Mouse (Mus musculus) megakaryocyte, adult 5-6 weeks (primary cell): ENCODE data around the gene Actn2. TPM values are rescaled to one million over a fixed set of nuclear protein-coding genes. Genes with fewer than 3 reads are reported as not detected.

ENCODE experiments used
- ATAC-seq: 2 replicates; pipeline ENCODE4 v1.8.0; 2016; ENCODE audit warnings: mild to moderate bottlenecking, inconsistent platforms; ENCODE audit not compliant: poor library complexity, severe bottlenecking
- total RNA-seq, 2 experiments: library from RNA; stranded (forward) in 1 of 2; stranded (reverse) in 1 of 2; fragments of 153-499, 151-499 nt in 1 of 2; fragments of 221-1000, 200-1000 nt in 1 of 2; gene quantifications; 2 replicates each; pipeline versions ENCODE4 v1.2.3 to v1.2.4; 2015 to 2017

The Actn2 gene
- total RNA-seq (2015) (0.78 TPM in 1 of 2 replicates, not detected in the other), total RNA-seq (2017) (0.11 TPM in 1 of 2 replicates, not detected in the other)

DNA sequence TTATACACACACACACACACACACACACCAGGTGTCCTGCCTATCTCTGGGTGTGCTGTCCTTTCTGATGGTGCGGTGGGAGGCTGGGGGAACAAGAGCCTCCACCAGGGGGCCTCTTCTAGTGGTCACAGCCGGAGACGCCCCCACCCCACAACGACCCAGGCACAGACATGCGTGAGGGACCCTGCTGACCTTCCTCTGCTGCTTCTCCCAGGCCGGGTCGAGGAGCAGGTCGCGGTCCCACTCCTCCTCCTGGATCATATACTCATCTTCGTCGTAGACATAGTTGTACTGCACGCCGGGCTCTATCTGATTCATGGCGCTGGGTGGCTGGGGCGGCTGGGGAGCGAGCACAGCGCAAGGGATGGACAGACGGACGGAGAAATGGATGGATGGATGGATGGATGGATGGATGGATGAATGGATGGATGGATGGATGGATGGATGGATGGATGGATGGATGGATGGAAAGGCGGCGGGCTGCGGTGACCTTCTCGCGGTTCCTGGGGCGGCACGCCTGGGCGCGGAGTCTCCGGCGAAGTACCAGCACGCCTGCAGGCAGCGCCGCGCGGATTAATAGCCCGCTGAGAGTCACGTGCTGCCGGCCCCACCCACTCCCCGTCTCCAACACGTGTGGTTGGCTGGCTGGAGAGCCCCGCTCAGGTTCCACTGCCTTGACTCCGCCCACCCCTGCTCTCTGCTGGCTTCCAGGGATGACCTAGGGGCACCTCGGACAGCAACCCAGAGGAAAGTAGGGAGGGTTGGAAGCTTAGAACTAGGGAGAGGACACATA lies at the start of gene Actn2:
TSS of gene Actn2 (minus strand) at position 578 of the 793 bp plus-strand sequence.
- peak; percentile 92 for ATAC-seq

- 0 out of 2 replicates have a peak, but pooled peaks have one; percentile 59 for ATAC-seq
These were observed 45.7 kb upstream of the Actn2 start for GRCm38 (mm10) chr13:12386286-12386685.

- no peak for ATAC-seq
These were observed 44.2 kb upstream of the Actn2 start for GRCm38 (mm10) chr13:12384796-12385195.

GRCm38 (mm10) chr13:12376778-12377177 lies 36.2 kb upstream of the Actn2 start:
- no peak for ATAC-seq

DNA sequence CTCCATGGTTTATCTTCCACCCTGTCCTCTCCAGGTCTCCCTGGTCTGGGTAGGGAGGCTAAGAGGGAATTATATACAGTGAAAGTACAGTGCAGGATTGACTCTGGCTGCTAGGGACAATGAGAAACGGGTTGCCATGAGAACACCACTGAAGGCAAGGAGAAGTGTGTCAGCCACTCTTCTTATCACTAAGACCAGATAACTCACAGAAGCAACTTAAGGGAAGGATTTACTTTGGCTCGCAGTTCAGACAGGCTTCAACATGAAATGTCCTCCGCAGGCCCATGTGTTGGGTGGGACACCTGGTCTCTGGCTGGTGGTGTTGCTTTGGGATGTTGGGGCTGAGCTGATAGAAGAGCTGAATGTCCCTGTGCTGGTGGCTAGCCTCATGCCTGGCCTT lies 32.2 kb upstream of the Actn2 start:
- ATAC-seq = no peak

DNA sequence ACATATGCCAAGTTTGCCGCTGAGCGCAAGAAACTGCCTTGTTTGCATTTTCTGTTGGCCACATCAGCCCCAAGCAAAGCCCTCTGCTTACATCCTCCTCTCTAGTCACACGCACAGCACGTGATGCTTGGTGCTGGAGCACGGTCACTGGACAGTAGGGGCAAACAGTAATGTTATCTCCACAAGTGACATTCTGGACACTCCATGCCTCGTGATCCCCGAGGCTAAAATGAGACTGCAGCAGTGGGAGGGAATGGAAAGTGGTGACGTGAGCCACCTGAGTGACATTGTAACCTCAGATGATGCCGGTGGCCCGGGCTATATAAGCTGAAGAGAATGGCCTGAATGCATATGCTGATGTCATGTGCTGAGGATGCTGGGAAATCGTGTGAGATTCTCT lies 29.4 kb upstream of the Actn2 start:
- no peak for ATAC-seq

- no peak for ATAC-seq
These were observed 28.6 kb upstream of the Actn2 start for GRCm38 (mm10) chr13:12369041-12369621.

DNA sequence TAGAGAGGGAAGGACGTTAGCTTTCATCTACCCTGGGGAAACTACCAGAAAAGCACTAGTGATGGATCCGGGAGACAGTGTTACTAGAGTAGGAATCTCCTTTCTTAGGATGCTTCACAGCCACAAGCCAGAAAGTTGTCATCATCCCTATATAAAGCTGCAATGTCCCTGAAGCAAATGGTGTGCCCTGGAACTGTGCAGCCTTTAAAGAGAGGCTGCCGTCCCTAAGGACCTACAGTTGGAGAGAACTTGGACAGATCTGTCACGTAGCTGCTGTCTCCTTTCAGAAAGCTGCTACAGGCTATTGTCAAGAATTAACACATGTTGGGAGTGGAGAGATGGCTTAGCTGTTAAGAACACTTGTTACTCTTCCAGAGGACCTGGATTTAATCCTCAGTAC lies 20.9 kb upstream of the Actn2 start:
- no peak for ATAC-seq

- ATAC-seq = no peak
These were observed 17.0 kb upstream of the Actn2 start for GRCm38 (mm10) chr13:12357554-12357953.

GRCm38 (mm10) chr13:12356184-12356583 lies 15.6 kb upstream of the Actn2 start:
- no peak for ATAC-seq

- no peak for ATAC-seq
These were observed 8.8 kb upstream of the Actn2 start for GRCm38 (mm10) chr13:12349197-12349824.

DNA sequence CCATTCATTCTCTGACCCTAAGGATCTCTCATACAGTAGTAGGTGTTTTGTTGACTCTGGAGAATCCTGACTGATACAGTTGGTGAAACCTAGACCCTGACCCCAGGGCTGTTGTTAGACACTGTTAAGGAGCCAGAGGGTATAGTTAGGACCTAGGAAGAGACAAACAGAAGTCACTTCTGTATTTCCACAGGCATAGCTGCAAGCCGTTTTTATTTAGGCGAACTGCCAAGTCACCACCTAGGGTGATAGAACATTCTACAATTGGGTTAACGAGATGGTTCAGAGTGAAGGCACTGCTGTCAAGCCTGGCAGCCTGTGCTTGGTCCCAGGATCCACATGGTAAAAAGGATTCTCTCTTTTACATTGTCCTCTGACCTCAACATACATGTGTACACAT lies 6.3 kb upstream of the Actn2 start:
- ATAC-seq = no peak

DNA sequence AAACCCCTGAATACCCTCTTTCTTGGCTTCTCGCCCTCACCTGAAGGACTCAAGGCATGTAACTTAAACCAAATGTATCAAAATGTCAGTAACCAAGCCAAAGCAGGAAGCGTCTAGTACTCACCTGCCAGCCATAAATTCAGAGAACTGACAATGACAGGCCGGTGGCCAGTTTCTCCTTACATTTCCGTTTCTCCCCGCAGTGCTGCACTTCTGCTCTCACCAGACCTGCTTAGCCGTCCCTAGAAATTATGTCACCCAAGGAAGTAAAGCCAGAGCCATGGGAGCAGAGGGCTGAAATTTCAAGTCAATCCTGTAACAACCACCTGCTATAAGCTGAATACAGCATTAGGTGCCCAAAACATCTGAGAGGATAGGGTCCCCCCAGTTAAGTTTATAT lies 887 bp upstream of the Actn2 start:
- ATAC-seq = peak; percentile 16; the same call in 1 of the 2 replicates

- ATAC-seq = no peak
These were observed 1.1 kb downstream of the Actn2 start for GRCm38 (mm10) chr13:12339446-12339845.

DNA sequence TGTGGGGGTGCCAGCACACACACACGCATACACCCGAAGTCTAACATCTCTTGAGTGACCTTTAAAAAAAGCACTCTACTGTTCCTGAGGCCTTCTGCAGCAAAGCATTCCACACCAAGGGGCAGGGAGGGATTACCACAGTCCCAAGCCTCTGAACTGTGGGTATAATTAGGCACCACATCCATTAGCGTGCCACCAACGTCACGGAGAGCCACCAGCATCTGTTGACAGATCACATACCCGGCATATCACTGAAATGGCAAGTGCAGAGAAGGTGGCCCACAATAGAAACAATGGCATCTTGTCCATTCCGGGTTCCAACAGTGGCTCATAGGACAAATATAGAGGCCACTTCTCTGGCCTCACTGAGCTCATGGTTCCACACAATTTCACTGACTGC lies 2.8 kb downstream of the Actn2 start:
- ATAC-seq = no peak

DNA sequence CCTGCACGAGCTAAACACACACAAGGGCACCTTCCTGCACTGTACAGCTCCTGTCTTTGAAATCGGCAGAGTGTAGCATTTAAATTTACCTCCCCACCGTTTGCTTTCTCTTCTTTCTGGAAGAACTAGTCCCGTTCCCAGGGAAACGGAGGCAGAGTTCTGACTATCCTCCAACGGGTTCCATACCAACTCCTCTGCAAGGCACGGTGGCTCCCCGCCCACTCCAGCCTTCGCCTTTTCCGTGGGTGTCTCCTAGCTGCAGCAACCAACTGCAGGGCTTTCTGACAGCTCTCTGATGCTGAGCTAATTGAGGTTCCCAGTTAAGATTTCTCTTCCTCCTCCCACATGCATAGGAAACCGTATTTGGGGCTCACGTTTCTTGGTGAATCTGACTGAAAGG lies 6.5 kb downstream of the Actn2 start:
- ATAC-seq = no peak

DNA sequence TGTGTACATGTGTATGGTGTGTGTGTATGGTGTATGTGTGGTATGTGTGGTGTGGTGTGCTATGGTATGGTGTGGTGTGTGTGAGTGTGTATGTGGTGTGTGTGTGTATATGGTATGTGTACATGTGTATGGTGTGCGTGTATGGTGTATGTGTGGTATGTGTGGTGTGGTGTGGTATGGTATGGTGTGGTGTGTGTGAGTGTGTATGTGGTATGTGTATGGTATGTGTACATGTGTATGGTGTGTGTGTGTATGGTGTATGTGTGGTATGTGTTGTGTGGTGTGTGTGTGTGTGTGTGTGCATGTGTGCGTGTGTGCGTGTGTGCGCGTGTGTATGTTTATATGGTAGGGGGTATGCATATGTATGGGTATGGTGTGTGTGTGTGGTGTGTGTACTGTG lies 9.0 kb downstream of the Actn2 start:
- ATAC-seq = no peak

- ATAC-seq = no peak
These were observed 12.2 kb downstream of the Actn2 start for GRCm38 (mm10) chr13:12328392-12328791.

DNA sequence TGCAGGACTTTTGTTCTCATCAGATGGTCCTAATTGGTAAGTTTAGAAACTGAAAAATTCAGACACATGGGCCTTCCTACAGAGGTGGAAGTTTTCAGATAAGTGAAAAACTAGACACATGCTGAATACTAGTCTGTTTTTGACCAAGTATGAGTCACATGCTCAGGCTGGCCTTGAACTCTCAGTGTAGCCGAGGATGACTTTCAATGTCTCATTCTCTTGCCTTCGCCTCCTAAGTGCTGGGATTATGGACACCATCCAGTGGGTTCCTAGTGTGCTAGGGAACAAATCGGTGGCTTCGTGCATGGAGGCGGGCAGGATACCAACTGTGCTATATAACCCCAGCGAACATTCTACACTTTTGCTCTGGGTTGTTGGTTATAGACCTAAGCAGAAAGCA lies 13.0 kb downstream of the Actn2 start:
- no peak for ATAC-seq

GRCm38 (mm10) chr13:12323076-12323625 lies 17.4 kb downstream of the Actn2 start:
- ATAC-seq = no peak

DNA sequence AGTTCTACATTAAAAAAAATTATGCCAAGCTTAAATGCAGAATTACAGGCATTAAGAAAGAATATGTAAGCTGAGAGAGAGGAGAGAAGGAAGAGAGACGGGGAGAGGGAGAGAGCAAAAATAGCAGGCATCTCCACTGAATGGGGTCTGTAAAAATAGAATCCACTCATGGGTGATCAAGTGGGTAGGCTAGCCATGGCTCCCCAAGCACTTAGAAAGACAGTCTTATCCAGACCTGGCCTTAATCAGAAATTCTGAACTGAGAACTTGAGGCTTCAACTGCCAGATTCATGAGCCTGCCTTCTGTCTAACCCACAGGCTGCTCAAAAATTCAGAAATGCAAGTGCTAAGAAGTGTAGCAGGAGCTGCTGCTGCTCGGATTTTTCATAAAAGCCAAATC lies 20.4 kb downstream of the Actn2 start:
- no peak for ATAC-seq

DNA sequence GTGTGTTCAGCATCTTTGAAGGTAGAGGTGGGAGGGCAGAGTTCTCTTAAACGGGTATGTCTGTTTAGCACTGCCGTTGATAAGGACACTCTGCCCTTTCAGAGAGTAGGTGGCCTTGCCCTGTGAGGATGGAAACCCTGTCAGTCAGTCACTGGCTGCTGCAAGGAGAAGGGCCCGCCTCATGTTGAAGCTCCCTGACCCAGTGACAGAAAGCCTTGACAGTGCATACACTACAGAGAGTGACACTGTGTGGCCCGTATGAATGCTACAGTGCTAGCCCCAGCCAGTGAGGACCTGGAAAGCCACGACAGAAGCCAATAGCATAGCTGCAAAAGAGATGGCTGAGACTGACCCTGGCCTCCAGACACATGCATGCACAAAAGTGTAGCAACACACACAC lies 22.5 kb downstream of the Actn2 start:
- ATAC-seq = no peak
